Mouse (Mus musculus) lung, embryonic 16.5 days (tissue): ENCODE results near the gene Elf2. TPM values are rescaled to one million over a fixed set of nuclear protein-coding genes. Genes with fewer than 3 reads are reported as not detected.
"Not testable (repeated sequence)": the region's sequence is repeated elsewhere in the genome, so short reads cannot be mapped to it uniquely, and the experiment has no call there.

ENCODE experiments used
- ATAC-seq: fragments of 200-750 bp; cut with Nextera tagmentation; 2 replicates; pipeline ENCODE4 v1.8.0; 2017; ENCODE audit warnings: low read depth, mild to moderate bottlenecking, moderate library complexity
- H3K27ac ChIP-seq: fragments of 300-500 bp; sonication (generic); 2 replicates; pipeline ENCODE4 v1.5.1; 2014; ENCODE audit warnings: mild to moderate bottlenecking, control low read depth, low read length
- H3K27me3 ChIP-seq: fragments of 300-500 bp; sonication (generic); 2 replicates; pipeline ENCODE4 v1.6.1; 2014; ENCODE audit warnings: low read depth, low read length, mixed read lengths; ENCODE audit not compliant: control insufficient read depth, insufficient read depth
- H3K36me3 ChIP-seq: fragments of 300-500 bp; sonication (generic); 2 replicates; pipeline ENCODE4 v1.6.1; 2014; ENCODE audit warnings: low read length; ENCODE audit not compliant: control insufficient read depth, insufficient read depth
- H3K4me1 ChIP-seq: fragments of 300-500 bp; sonication (generic); replicated peaks from 2 replicates; pipeline ENCODE4 v1.6.1; 2014; ENCODE audit warnings: low read length, mixed read lengths; ENCODE audit not compliant: control insufficient read depth, insufficient read depth
- H3K4me2 ChIP-seq: fragments of 300-500 bp; sonication (generic); 2 replicates; pipeline ENCODE4 v1.6.1; 2014; ENCODE audit warnings: low read depth, low read length, control low read depth
- H3K4me3 ChIP-seq: fragments of 300-500 bp; sonication (generic); 2 replicates; pipeline ENCODE4 v1.5.1; 2014; ENCODE audit warnings: mild to moderate bottlenecking, low read length, control low read depth
- H3K9ac ChIP-seq: fragments of 300-500 bp; sonication (generic); 2 replicates; pipeline ENCODE4 v1.6.1; 2014; ENCODE audit warnings: low read length, control low read depth
- H3K9me3 ChIP-seq: fragments of 300-500 bp; sonication (generic); 2 replicates; pipeline ENCODE4 v1.6.1; 2016; ENCODE audit warnings: low read length; ENCODE audit not compliant: control insufficient read depth
- WGBS: fragments of 180-500 bp; shearing (Covaris S2); extraction: QIAGEN DNeasy Blood & Tissue Kit; methylation state at CpG from one replicate; pipeline ENCODE4 v1.1.7; 2014; 5-methylcytosine and 5-hydroxymethylcytosine counted together
- polyA plus RNA-seq: library from polyadenylated mRNA; unstranded; fragments of >200 nt; fragmentation: Nextera tagmentation; extraction: Ambion mirVana; gene quantifications from 2 replicates; pipeline ENCODE4 v1.2.1, GENCODE M21; 2015

Elf2 gene
- polyA plus RNA-seq, 1 experiment from 2014 or later = 68.4 TPM

DNA sequence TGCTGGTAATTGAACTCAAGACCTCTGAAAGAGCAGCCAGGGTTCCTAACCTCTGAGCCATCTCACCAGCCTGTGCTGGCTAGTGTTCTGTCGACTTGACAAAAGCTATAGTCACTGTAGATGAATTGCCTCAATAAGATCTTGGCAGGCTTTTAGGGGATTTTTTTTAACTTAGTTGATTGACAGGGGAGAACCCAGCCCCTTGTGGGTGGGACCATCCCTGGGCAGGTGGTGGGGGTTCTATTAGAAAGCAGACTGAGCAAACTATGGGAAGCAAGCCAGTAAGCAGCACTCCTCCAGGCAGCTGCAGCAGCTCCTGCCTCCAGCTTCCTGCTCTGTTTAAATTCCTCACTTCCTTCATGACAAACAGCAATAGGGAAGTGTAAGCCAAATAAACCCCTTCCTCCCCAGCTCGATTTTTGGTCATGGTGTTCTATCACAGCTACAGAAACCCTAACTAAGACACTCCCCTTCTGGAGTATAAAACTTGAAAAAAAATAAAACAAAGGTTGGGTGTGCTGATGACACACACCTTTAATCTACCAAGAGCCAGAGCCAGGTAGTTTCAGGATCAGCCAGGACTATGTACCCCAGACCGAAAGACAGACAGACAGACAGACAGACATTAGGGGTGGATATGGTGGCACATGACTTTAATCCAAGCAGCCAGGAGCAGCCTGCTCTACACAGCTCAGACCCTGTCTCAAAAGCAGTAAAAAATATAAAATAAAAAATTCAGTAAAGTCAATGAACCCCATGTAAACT is 13.6 kb downstream of the Elf2 start:
- Histone ChIP-seq H3K27ac (peak overlapping the region; percentile 14; the same call in 1 of the 2 replicates), H3K9ac (no peak overlapping the region), H3K4me3 (no peak overlapping the region), H3K36me3 (peaks cover 5% of the 10 kb centered on the region), H3K4me1 (0 out of 2 replicates have a peak, but pooled peaks cover 2% of the 10 kb centered on the region), H3K9me3 (peaks cover 2% of the 10 kb centered on the region; the same call in 1 of the 2 replicates), H3K4me2 (no peak overlapping the region), H3K27me3 (no peaks in the 10 kb centered on the region)
- ATAC-seq = peak; percentile 92
- WGBS = 47% methylated on average over 3 of the region's 3 CpGs

DNA sequence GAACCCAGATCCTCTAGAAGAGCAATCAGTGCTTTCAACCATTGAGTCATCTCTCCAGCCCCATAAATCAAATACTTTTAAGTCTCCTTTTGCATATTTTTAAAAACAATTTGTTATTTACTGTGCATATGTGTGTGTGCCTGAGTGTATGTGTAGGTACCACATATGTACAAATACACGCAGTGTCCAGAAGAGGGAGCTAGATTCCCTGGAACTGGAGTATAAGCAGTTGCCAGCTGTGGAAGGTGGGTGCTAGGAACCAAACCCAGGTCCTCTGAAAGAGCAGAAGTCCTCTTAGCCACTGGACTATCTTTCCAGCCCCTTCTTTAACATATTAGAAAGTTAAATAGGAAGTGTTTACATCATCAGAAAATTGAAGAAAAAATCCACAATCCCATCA is 15.0 kb downstream of the Elf2 start:
- WGBS = 81% methylated on average over 1 of the region's 1 CpGs
- Histone ChIP-seq H3K4me3 (no peak overlapping the region), H3K36me3 (peaks cover 5% of the 10 kb centered on the region), H3K4me2 (no peak overlapping the region), H3K27me3 (no peaks in the 10 kb centered on the region), H3K9me3 (peaks cover 2% of the 10 kb centered on the region; the same call in 1 of the 2 replicates), H3K27ac (no peak overlapping the region), H3K4me1 (0 out of 2 replicates have a peak, but pooled peaks cover 2% of the 10 kb centered on the region), H3K9ac (no peak overlapping the region)
- no peak for ATAC-seq

DNA sequence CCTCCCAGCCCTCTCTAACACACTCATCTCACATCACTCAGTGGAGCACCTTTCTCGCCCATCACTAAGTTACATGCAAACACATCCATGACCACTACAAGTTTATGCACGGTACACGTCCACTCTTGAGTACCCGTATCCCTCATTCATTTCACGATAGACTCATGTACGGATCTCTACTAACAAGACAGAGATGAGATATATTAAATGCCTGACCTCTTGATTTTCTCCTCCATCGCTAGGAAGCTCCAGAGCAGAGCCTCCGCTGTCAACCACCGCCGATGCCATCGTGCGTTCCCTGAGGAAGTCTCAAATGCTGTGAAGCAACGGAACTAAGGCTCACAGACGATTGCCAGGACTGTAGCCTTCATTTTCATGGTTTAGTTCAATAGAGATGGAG is 17.5 kb downstream of the Elf2 start:
- H3K27me3 ChIP-seq = no peaks in the 10 kb centered on the region
- no peak for ATAC-seq
- 92% methylated on average over 14 of the region's 14 CpGs for WGBS
- H3K9ac ChIP-seq = no peak overlapping the region
- no peak overlapping the region for H3K4me2 ChIP-seq
- no peak overlapping the region for H3K4me3 ChIP-seq
- H3K36me3 ChIP-seq = peaks cover 9% of the 10 kb centered on the region
- peaks cover 2% of the 10 kb centered on the region; the same call in 1 of the 2 replicates for H3K9me3 ChIP-seq
- no peak overlapping the region for H3K27ac ChIP-seq
- 0 out of 2 replicates have a peak, but pooled peaks cover 2% of the 10 kb centered on the region for H3K4me1 ChIP-seq

DNA sequence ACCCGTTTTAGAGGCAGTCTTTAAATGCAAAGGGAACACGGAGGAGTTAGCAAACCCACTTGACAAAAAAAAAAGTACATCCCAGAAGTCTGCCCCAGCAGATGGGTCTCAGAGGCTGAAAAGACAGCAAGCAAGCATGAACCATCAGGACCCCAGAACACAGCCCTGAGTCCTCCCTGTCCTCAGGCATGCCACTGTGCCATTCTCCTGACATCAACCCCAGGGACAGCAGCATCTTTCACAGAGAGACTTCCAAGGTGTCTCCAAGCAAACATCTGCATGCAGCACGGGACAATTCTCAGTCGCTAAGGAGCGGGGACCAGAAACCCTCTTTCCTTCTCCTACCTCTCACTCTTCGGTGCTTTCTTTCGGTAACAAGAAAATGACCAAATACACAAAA is 18.1 kb downstream of the Elf2 start:
- ATAC-seq = no peak
- peaks cover 9% of the 10 kb centered on the region for H3K36me3 ChIP-seq
- WGBS = 81% methylated on average over 7 of the region's 7 CpGs

DNA sequence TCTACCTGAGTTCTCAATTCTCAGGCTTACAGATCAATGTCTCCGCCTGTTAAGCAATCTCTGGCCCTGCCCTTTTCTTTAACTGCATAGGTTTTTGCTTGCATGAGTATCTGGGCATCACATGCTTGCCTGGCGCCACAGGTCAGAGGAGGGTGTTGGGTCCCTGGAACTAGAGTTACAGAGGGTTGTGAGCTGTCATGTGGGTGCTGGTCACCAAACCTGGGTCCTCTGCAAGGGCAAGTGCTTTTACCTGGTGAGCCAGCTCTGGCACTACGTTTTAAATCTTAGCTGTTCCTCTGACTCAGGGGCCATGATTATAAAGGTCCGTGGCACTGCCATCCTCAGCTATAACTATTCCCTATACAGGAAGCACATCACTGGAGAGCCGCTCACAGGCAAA is 19.3 kb downstream of the Elf2 start:
- no peak overlapping the region for H3K4me3 ChIP-seq
- no peak overlapping the region for H3K9ac ChIP-seq
- no peaks in the 10 kb centered on the region for H3K4me1 ChIP-seq
- H3K27ac ChIP-seq = no peak overlapping the region
- no peaks in the 10 kb centered on the region for H3K27me3 ChIP-seq
- H3K4me2 ChIP-seq = no peak overlapping the region
- H3K36me3 ChIP-seq = peaks cover 9% of the 10 kb centered on the region
- ATAC-seq = no peak
- peaks cover 2% of the 10 kb centered on the region; the same call in 1 of the 2 replicates for H3K9me3 ChIP-seq
- WGBS = 83% methylated on average over 5 of the region's 5 CpGs

More for the DNA sequence above, 18.1 kb downstream of the Elf2 start:
- Histone ChIP-seq H3K9ac (no peak overlapping the region), H3K4me1 (0 out of 2 replicates have a peak, but pooled peaks cover 2% of the 10 kb centered on the region), H3K27me3 (no peaks in the 10 kb centered on the region), H3K4me3 (no peak overlapping the region), H3K9me3 (peaks cover 2% of the 10 kb centered on the region; the same call in 1 of the 2 replicates), H3K4me2 (no peak overlapping the region), H3K27ac (no peak overlapping the region)

DNA sequence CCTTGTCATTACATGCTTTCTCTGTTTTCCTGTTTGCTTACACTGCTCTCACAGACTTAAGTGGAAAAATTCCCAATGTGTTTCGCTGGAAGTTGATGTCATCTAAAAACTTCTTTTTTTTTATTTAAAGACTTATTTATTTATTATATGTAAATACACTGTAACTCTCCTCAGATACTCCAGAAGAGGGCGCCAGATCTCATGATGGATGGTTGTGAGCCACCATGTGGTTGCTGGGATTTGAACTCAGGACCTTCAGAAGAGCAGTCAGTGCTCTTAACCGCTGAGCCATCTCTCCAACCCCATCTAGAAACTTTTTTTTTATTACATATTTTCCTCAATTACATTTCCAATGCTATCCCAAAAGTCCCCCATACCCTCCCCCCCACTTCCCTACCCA is 22.4 kb downstream of the Elf2 start:
- H3K9ac ChIP-seq, H3K4me3 ChIP-seq, H3K27ac ChIP-seq, H3K4me1 ChIP-seq, H3K4me2 ChIP-seq, ATAC-seq, H3K27me3 ChIP-seq, H3K9me3 ChIP-seq, H3K36me3 ChIP-seq: not testable (repeated sequence)
- 82% methylated on average over 3 of the region's 3 CpGs for WGBS

DNA sequence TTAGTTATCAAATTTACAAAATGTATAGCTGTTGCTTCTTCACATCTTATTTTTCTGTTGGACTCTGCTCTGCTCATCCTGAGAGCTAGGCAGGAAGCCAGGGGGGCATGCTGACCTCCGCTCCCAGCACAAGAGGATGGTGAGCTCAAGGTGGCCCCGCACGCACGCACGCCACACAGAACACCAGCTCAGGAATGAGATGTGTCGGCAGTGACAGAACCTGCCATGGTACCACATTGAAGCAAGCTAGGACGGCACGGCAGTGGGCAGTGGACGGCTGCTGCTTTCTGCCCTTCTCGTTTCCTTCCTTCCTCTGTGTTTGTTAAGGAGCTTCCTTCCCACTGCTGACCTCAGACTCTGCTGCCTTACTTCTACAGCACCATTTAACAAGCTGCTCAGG is 23.6 kb downstream of the Elf2 start:
- WGBS = 75% methylated on average over 10 of the region's 10 CpGs
- ATAC-seq = peak; percentile 15; the same call in 1 of the 2 replicates

DNA sequence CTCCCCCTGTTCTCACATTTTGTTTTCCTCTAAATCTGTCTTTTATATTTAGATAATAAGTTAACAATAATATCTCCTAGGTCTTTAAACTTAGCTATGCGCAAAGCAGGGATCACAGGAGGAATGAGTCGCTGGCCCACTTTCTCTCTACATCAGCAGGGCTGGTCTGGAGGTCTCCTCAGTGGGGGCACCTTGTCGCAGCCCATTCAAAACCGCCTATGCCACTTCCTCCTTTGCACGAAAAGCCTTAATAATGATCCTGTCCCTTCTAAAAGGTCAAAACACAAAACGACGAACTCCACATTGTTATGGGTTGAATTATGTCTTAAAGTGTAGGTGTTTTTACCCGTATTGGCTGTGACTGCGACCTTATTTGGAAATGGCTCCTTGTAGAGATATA is 28.8 kb downstream of the Elf2 start:
- Histone ChIP-seq H3K27ac (no peak overlapping the region), H3K27me3 (no peaks in the 10 kb centered on the region), H3K4me3 (no peak overlapping the region), H3K9ac (no peak overlapping the region), H3K9me3 (no peaks in the 10 kb centered on the region), H3K4me1 (0 out of 2 replicates have a peak, but pooled peaks cover 4% of the 10 kb centered on the region), H3K4me2 (no peak overlapping the region), H3K36me3 (peaks cover 5% of the 10 kb centered on the region)
- WGBS = 43% methylated on average over 9 of the region's 9 CpGs
- ATAC-seq = no peak

More for the DNA sequence above, 23.6 kb downstream of the Elf2 start:
- H3K27me3 ChIP-seq = no peaks in the 10 kb centered on the region
- no peak overlapping the region for H3K9ac ChIP-seq
- H3K4me1 ChIP-seq = no peaks in the 10 kb centered on the region
- H3K4me3 ChIP-seq = no peak overlapping the region
- H3K36me3 ChIP-seq = peaks cover 5% of the 10 kb centered on the region; the same call in 1 of the 2 replicates
- no peak overlapping the region for H3K27ac ChIP-seq
- H3K4me2 ChIP-seq = no peak overlapping the region
- H3K9me3 ChIP-seq = no peaks in the 10 kb centered on the region

DNA sequence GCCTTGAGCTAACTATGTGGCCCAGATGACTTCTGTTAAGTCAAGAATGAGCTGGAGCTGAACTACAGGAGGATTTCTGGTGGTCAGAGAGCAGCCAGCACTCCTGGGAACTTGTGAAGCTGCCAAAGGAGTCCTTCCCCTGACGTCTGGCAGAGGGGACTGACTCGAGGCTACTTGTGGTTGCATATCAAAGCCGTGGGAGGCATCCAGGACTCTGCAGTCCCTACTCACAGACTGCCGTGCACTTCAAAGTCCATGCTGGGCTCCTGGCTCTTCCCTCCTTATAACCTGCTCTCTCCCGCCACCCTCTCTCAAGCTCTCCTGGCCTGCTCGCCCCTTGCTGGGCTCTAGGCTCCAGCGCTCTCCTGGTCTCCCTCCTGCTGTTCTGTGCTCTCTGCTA is 30.4 kb downstream of the Elf2 start:
- no peak overlapping the region for H3K4me3 ChIP-seq

More for the DNA sequence above, 30.4 kb downstream of the Elf2 start:
- H3K27ac ChIP-seq = peak overlapping the region; percentile 25
- WGBS = 35% methylated on average over 7 of the region's 7 CpGs
- H3K4me2 ChIP-seq = no peak overlapping the region
- no peaks in the 10 kb centered on the region for H3K9me3 ChIP-seq
- H3K4me1 ChIP-seq = 0 out of 2 replicates have a peak, but pooled peaks cover 4% of the 10 kb centered on the region
- 0 out of 2 replicates have a peak, but pooled peaks have one; percentile 17 for ATAC-seq
- peaks cover 5% of the 10 kb centered on the region for H3K36me3 ChIP-seq
- 0 out of 2 replicates have a peak overlapping the region, but pooled peaks have one; percentile 17 for H3K9ac ChIP-seq
- H3K27me3 ChIP-seq = no peaks in the 10 kb centered on the region
